Mouse (Mus musculus): Measurements from ENCODE around the gene Denr. TPM values are rescaled to one million over a fixed set of nuclear protein-coding genes. Genes with fewer than 3 reads are reported as not detected.

The Denr gene
- polyA plus RNA-seq (2015; fragmentation: Nextera tagmentation; extraction: Ambion mirVana) = 145 and 164 TPM in 2 replicates

DNA sequence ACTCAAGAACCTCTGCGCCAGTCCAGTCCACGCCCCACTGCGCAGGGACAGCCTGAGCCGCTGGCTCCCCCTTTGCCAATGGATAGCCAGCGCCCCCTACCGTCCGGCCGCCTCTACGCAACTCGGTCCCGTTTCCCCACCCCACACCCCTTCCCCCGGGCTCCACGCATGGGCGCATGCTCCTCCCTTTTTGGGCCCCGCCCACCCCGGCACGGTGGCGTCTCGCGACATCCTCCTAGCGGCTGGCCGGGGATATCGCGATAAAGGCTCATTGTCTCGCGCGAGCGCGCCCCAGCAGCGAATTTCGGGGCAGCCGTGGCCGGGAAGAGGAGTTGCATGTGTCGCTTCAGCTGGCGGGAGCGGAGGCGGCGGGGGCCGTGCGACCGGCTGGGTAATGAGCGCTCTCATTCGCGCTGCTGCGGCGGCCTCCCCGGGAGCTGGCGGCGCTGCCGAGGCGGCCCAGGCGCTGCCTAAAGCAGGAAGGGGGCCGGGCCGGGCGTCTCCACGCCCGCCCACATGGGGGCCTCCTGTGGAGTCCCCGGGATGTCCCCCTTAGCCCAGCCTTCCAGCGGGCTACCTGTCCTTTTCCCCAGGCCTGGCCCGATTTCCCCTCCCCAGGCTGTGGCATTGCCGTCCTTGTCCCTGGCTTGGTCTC lies at the start of gene Denr:
Gene Denr (plus strand): TSS at position 200 of the 655 bp plus-strand sequence.
- Histone ChIP-seq H3K36me3 (peaks cover 41% of the 10 kb centered on the region), H3K9ac (peak within 1 kb of the TSS; percentile 99), H3K4me1 (peaks cover 24% of the 10 kb centered on the region), H3K4me2 (peak within 1 kb of the TSS; percentile 86), H3K9me3 (replicated peaks) (no peaks in the 10 kb centered on the region), H3K4me3 (replicated peaks) (peak within 1 kb of the TSS; percentile 92), H3K27ac (peak within 1 kb of the TSS; percentile 89), H3K27me3 (no peaks in the 10 kb centered on the region)
- peak; percentile 95 for ATAC-seq (replicated peaks; ENCODE audit: low FRiP score)
- WGBS = under 1% methylated on average over 55 of the region's 61 CpGs

DNA sequence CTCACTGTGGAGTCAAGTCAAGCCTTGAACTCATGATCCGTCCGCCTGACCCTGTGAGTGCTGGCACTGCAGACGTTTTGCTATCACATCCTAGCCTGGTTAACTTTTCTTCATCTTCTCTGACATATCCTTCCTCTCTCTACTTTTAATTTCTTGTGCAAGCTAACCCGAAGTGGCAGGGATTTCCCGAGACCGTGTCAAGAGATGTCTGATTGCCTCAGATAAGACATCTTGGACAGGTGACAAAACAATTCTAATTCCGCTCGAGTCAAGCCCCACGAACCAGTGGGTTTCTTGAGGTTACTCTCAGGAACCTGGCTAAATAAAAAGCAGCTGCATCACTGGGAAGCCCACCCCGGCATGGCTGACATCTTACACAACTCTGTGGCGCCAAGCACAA lies 48.2 kb upstream of the Denr start:
- H3K27ac ChIP-seq = no peak overlapping the region
- no peak for ATAC-seq (replicated peaks; ENCODE audit: low FRiP score)
- no peak overlapping the region for H3K4me3 ChIP-seq (replicated peaks)
- peaks cover 17% of the 10 kb centered on the region for H3K4me1 ChIP-seq
- H3K4me2 ChIP-seq = no peak overlapping the region
- no peaks in the 10 kb centered on the region for H3K9me3 ChIP-seq (replicated peaks)
- no peaks in the 10 kb centered on the region for H3K27me3 ChIP-seq
- H3K36me3 ChIP-seq = no peaks in the 10 kb centered on the region
- WGBS = 69% methylated on average over 11 of the region's 11 CpGs
- no peak overlapping the region for H3K9ac ChIP-seq

DNA sequence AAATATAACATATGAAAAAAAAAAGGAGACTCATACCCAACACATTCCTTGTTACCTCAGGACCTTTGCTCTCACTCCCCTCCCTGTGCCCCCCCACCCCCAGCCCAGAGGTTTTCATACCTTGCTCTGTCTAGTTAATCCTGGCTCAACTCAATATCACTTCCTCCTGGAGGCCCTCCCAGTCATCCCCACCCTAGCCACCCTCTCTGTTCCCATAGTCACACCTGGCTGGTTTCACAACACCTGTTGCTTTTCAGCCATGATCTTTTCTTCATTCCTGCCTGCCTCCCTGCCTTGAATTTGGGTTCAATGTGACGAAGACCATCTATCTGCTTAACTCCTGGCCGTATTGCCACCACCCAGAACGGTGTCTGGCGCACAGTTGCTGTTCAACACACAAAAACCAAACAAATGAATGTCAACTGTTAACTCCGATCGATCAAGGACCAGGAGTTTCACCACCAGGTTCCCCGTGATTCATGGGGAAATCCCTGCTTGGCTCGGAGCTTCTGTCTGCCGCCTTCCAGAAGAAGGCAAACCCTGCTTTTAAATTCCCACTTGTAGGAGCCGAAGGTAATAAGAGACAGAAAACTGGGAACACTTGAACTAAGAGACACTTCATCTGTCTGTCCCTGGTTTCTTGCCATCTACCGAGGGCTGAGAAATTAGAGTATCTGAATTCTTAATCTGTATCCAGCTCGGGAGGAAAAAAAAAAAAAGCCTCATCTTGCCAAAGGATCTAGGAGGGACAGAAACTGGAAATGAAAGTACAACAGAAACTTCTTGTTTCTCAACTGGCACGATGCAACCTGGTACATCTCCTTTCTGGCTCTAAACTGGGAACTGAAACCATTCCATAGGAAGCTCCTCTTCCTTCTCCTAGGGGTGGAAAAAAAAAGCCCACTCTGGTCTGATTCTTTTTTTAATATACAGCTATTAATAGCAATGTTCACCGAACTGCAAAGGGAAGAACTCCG lies 44.3 kb upstream of the Denr start:
- no peak for ATAC-seq (replicated peaks; ENCODE audit: low FRiP score)

DNA sequence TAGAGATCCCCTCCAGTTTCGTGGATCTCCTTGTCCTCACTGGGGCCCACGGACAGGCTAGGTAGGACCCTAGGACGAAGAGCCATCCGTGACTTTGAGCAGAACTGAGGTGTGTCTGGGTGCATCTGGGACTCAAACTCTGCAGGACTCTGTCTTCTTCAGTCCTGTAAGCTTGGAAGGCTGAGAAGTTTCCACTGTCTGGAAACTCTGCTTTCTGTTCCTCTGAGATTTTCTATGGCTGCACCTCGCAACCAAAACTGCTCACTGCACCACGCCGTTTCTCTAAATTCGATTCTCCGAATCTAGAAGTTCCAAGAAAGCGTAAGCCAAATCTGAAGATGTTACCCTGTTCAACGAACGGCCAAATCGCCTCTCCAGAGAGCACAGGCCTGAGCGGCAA lies 43.0 kb upstream of the Denr start:
- ATAC-seq (replicated peaks; ENCODE audit: low FRiP score) = no peak
- Histone ChIP-seq H3K27ac (no peak overlapping the region), H3K27me3 (no peaks in the 10 kb centered on the region), H3K36me3 (no peaks in the 10 kb centered on the region), H3K4me3 (replicated peaks) (no peak overlapping the region), H3K9ac (no peak overlapping the region), H3K4me1 (peaks cover 15% of the 10 kb centered on the region), H3K4me2 (no peak overlapping the region), H3K9me3 (replicated peaks) (no peaks in the 10 kb centered on the region)
- 88% methylated on average over 14 of the region's 14 CpGs for WGBS

More for the DNA sequence above, 44.3 kb upstream of the Denr start:
- WGBS = 71% methylated on average over 15 of the region's 15 CpGs
- H3K27ac ChIP-seq = no peak overlapping the region
- no peak overlapping the region for H3K4me2 ChIP-seq
- H3K4me3 ChIP-seq (replicated peaks) = no peak overlapping the region
- H3K9ac ChIP-seq = no peak overlapping the region
- H3K36me3 ChIP-seq = no peaks in the 10 kb centered on the region
- H3K27me3 ChIP-seq = no peaks in the 10 kb centered on the region
- peaks cover 17% of the 10 kb centered on the region for H3K4me1 ChIP-seq
- H3K9me3 ChIP-seq (replicated peaks) = no peaks in the 10 kb centered on the region

DNA sequence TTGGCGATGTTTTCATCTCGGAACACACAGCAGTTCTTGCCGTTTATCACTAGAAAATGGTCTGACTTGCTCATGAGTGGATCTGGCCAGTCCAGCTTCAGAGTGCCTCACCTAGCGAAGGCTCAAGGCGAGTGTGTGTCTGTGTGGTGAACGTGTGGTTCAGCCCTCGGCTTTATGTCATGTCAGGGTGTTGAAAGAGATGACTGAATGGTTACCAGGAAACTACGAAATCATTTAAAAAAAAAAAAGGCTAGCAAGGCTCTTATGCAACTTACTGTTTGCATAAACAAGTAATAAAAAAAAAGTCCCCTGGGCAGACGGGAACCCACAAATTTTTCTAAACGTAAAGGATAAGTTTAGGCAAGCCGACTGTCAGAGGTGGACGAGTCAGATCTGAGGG lies 41.6 kb upstream of the Denr start, which contains the start of gene Hcar2:
Gene Hcar2 (minus strand): TSS at position 135 of the 400 bp plus-strand sequence.
- ATAC-seq (replicated peaks; ENCODE audit: low FRiP score) = no peak
- Histone ChIP-seq H3K4me3 (replicated peaks) (no peak within 1 kb of the TSS), H3K4me2 (no peak within 1 kb of the TSS), H3K9ac (no peak within 1 kb of the TSS), H3K27ac (no peak within 1 kb of the TSS), H3K36me3 (no peaks in the 10 kb centered on the region), H3K4me1 (peaks cover 9% of the 10 kb centered on the region), H3K27me3 (no peaks in the 10 kb centered on the region), H3K9me3 (replicated peaks) (no peaks in the 10 kb centered on the region)
- WGBS = 77% methylated on average over 12 of the region's 12 CpGs

DNA sequence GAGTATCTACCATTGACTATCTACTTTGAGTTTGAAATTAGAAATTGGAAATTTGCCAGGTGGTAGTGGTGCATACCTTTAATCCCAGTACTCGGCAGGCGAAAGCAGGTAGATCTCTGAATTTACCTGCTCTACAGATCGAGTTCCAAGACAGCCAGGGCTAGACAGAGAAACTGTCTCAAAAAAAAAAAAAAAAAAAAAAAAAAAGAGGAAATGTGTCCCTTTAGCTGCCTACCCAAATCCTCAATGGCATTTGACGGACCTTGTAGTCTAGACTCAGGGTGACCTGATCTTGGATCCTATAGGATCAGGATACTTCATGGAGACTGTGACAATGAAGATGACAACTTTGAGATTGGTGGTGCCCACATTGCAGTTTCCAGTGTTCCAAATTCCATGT lies 40.5 kb upstream of the Denr start:
- Histone ChIP-seq H3K27ac (no peak overlapping the region), H3K4me3 (replicated peaks) (no peak overlapping the region), H3K27me3 (no peaks in the 10 kb centered on the region), H3K4me1 (peaks cover 9% of the 10 kb centered on the region), H3K9ac (no peak overlapping the region), H3K9me3 (replicated peaks) (no peaks in the 10 kb centered on the region), H3K36me3 (no peaks in the 10 kb centered on the region), H3K4me2 (no peak overlapping the region)
- no peak for ATAC-seq (replicated peaks; ENCODE audit: low FRiP score)
- WGBS = 86% methylated on average over 4 of the region's 4 CpGs

DNA sequence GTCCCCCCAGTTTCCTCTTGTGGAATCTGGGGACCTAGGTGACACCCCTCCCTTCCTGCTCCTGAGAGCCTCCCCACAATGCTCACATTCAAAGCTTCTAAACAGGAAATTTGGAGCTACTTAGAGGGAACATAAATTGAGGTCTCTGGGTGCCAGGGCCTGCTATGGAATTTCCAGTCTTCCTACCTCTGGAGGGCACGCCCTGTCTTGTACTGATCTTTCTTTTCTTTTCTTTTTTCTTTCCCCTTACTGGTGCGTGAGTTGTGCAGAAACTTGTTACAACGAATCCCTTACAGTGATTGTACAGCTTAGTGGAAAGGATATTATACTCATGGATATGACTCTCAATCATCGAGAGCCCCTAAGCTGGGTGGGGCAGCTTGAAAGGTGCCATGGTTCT lies 37.4 kb upstream of the Denr start:
- H3K36me3 ChIP-seq = no peaks in the 10 kb centered on the region
- H3K9ac ChIP-seq = no peak overlapping the region
- H3K4me2 ChIP-seq = no peak overlapping the region
- no peak overlapping the region for H3K27ac ChIP-seq
- no peak for ATAC-seq (replicated peaks; ENCODE audit: low FRiP score)
- no peaks in the 10 kb centered on the region for H3K9me3 ChIP-seq (replicated peaks)
- no peaks in the 10 kb centered on the region for H3K27me3 ChIP-seq
- no peak overlapping the region for H3K4me3 ChIP-seq (replicated peaks)
- 87% methylated on average over 4 of the region's 4 CpGs for WGBS
- H3K4me1 ChIP-seq = no peaks in the 10 kb centered on the region

DNA sequence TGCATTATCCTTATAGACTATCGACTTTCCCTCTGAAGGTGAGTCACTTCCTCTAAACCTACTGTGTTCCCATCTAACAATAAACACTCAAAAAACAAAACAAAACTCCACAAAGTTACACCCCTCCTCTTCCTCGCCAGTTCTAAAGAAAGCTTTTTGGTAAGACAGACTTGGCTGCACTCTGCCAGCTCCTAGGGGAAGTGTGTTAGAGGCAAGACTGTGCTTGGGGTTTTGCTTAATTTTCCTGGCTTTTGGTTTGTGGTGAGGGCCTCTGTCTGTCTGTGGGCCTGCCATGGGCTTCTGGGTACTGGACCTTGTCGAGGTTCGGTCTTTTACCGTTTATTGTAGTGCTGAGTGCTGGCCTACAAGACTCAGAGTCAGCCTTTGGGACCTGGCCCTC lies 32.8 kb upstream of the Denr start:
- Histone ChIP-seq H3K36me3 (no peaks in the 10 kb centered on the region), H3K9me3 (replicated peaks) (no peaks in the 10 kb centered on the region), H3K9ac (no peak overlapping the region), H3K4me2 (no peak overlapping the region), H3K27ac (no peak overlapping the region), H3K4me1 (peaks cover 24% of the 10 kb centered on the region), H3K4me3 (replicated peaks) (no peak overlapping the region), H3K27me3 (0 out of 2 replicates have a peak, but pooled peaks cover 4% of the 10 kb centered on the region)
- 88% methylated on average over 5 of the region's 5 CpGs for WGBS
- no peak for ATAC-seq (replicated peaks; ENCODE audit: low FRiP score)

DNA sequence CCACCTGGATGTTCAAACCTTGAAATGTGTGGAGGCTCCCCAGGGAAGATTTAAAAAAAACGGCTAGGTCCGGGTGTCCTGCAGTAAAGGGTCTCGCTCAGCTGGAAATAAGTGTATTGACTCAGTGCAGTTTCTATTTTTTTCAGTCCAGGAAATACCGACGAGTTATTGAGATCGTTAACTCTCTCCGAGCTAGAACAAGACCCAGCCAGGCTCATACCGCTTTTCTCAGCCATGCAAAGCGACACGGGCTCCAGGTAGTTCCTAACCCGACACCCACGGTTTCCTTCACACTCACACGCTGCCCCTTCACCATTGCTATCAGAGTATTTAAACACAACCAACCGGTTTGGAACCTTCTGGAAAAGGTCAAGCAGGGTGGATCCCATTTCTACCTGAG lies 28.9 kb upstream of the Denr start:
- H3K27ac ChIP-seq = peak overlapping the region; percentile 54; the same call in 1 of the 2 replicates
- H3K36me3 ChIP-seq = no peaks in the 10 kb centered on the region
- 15% methylated on average over 14 of the region's 14 CpGs for WGBS
- H3K4me1 ChIP-seq = peaks cover 41% of the 10 kb centered on the region
- H3K4me3 ChIP-seq (replicated peaks) = peak overlapping the region; percentile 30
- H3K27me3 ChIP-seq = 0 out of 2 replicates have a peak, but pooled peaks cover 4% of the 10 kb centered on the region
- no peak for ATAC-seq (replicated peaks; ENCODE audit: low FRiP score)
- no peaks in the 10 kb centered on the region for H3K9me3 ChIP-seq (replicated peaks)
- peak overlapping the region; percentile 57 for H3K4me2 ChIP-seq
- peak overlapping the region; percentile 23; the same call in 1 of the 2 replicates for H3K9ac ChIP-seq

DNA sequence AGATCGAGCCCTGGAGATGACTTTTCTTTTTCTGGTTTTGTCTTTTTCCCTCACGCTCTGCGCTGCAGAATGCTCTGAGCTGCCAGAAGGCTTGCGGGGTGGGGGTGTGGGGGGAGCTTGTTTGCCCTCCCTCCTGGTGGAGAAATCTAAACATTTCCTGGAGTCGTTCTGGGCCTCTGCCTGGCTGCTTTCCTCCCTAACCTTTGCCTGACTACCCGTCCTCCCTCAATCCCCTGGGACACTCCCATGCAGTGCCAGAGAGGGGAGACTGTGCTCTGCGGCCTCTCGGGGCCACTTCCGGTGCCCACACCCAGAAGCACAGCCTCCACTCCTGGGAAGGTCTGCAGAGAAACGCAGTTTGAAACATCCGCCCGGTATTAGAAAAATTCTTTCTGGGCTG lies 27.0 kb upstream of the Denr start, which contains the start of gene Hcar1:
Gene Hcar1 (minus strand): TSS at position 93 of the 400 bp plus-strand sequence.
- Histone ChIP-seq H3K4me3 (replicated peaks) (peak within 1 kb of the TSS; percentile 9), H3K9ac (peak within 1 kb of the TSS; percentile 21; the same call in 1 of the 2 replicates)
- 22% methylated on average over 12 of the region's 12 CpGs for WGBS

DNA sequence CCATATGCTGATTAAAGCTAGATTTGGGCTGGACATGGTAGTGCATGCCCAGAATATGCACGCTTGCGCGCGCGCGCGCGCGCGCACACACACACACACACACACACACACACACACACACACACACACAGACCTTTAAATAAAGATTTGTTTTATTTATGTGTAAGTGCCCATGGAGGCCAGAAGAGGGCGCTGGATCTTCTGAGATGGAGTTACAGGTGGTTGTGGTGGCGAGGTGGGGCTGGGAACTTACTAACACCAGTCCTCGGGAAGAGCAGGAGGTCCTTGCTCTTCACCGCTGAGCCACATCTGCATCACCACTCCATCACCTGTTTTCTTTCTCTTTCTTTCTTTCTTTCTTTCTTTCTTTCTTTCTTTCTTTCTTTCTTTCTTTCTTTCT lies 26.2 kb upstream of the Denr start:
- Histone ChIP-seq H3K27ac (no peak overlapping the region), H3K9me3 (replicated peaks) (no peaks in the 10 kb centered on the region), H3K27me3 (0 out of 2 replicates have a peak, but pooled peaks cover 4% of the 10 kb centered on the region), H3K4me2 (no peak overlapping the region), H3K9ac (no peak overlapping the region), H3K4me3 (replicated peaks) (no peak overlapping the region), H3K4me1 (peaks cover 41% of the 10 kb centered on the region), H3K36me3 (no peaks in the 10 kb centered on the region)
- 84% methylated on average over 14 of the region's 14 CpGs for WGBS
- ATAC-seq (replicated peaks; ENCODE audit: low FRiP score) = no peak

More for the DNA sequence above, 27.0 kb upstream of the Denr start, which contains the start of gene Hcar1:
- H3K27ac ChIP-seq = peak within 1 kb of the TSS; percentile 73
- H3K4me1 ChIP-seq = peaks cover 41% of the 10 kb centered on the region
- no peaks in the 10 kb centered on the region for H3K36me3 ChIP-seq
- H3K4me2 ChIP-seq = peak within 1 kb of the TSS; percentile 57
- H3K27me3 ChIP-seq = 0 out of 2 replicates have a peak, but pooled peaks cover 4% of the 10 kb centered on the region
- ATAC-seq (replicated peaks; ENCODE audit: low FRiP score) = peak; percentile 72
- no peaks in the 10 kb centered on the region for H3K9me3 ChIP-seq (replicated peaks)

DNA sequence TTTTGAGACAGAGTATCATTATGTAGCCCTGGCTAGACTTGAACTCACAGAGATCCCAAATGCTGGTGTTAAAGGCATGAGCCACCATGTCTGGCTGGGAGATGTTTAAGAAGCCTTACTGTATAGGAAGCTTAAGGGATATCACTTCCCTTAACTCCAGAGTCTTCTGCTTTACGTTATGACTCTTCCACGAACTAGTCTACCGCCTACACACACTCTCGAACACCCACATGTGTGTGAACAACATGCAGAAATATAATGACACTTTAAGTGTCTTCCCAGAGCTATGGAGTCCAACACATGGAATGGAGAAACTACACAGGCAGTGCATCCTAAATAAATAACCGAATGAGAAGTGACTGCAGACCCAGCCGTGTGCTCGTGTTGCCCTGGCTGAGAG lies 23.1 kb upstream of the Denr start:
- 75% methylated on average over 7 of the region's 7 CpGs for WGBS
- ATAC-seq (replicated peaks; ENCODE audit: low FRiP score) = no peak
- no peaks in the 10 kb centered on the region for H3K27me3 ChIP-seq
- peaks cover 19% of the 10 kb centered on the region for H3K4me1 ChIP-seq
- H3K4me3 ChIP-seq (replicated peaks) = no peak overlapping the region
- H3K9ac ChIP-seq = no peak overlapping the region
- no peaks in the 10 kb centered on the region for H3K36me3 ChIP-seq
- H3K9me3 ChIP-seq (replicated peaks) = no peaks in the 10 kb centered on the region
- no peak overlapping the region for H3K27ac ChIP-seq
- H3K4me2 ChIP-seq = no peak overlapping the region

Measured in kidney, embryonic 15.5 days (tissue).